Mouse (Mus musculus) thymus, postnatal 4 days (tissue): Measurements from ENCODE around the gene Ctag2.

ENCODE experiments used
- DNase-seq: peaks from one replicate; pipeline ENCODE4 v3.0.0; 2021

Ctag2 gene

DNA sequence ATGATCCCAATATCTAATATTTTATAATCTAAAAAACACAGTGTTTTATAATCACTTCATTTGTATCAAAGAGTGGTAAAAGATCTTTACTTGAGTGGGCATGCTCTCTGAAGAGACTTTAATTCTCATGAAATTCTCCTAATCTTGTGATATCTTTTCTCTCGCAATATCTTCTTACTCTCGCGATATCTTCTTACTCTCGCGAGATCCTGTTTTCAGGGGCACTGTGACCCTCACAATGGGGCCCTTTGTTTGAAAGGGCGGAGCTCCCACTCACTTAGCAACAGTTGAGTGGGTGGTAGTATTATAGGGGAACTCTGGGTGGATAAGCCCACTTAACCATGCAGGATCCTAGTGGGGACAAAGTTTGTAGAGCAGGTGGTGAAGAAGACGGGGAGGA, at the start of gene Ctag2:
Ctag2 (plus strand) TSS at position 301 of the 400 bp plus-strand sequence.
- no peak for DNase-seq
